Mouse (Mus musculus): ENCODE results near the gene Tpm3.

DNA sequence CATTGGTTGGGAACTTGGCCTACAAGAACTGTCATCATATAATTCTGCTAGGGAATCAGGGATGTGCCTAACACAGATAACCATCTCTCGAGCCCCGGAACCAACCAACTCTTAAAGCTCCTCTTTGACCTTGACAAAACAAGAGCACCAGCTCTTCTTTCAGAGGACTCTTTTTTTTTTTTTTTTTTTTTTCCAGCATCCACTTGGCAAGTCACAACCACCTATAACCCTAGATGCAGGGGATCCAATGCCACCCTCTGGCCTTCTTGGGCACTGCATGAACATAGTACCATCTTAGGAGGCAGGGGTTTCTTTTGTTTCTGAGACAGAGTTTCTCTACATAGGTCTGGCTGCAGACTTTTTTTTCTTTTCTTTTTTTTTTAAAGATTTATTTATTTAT lies 41.9 kb downstream of the Tpm3 start:
- TF ChIP-seq POLR2A (IDR thresholded peaks at IDR 0.05; ENCODE audit: borderline replicate concordance, control insufficient read depth, low read depth, low read length) (no peak), CTCF (IDR thresholded peaks at IDR 0.05; ENCODE audit: control insufficient read depth, insufficient read depth, low read length) (0 out of 2 replicates have a peak, but pooled peaks have one; percentile 4)

All from bone marrow, adult 2 months (tissue).